Mouse (Mus musculus): Measurements from ENCODE around the gene Gm266.

- TF ChIP-seq CTCF (IDR thresholded peaks at IDR 0.05; ENCODE audit: insufficient read depth, low read depth, low read length) (no peak), POLR2A (IDR thresholded peaks at IDR 0.05; ENCODE audit: insufficient read depth, low read depth, low read length) (no peak)
Measured at GRCm38 (mm10) chr12:111441523-111441922, 44.1 kb downstream of the Gm266 start.

Measured in olfactory bulb, adult 2 months (tissue).